Mouse (Mus musculus) hindbrain, embryonic 13.5 days (tissue): ENCODE data around the gene Vgf. TPM values are rescaled to one million over a fixed set of nuclear protein-coding genes. Genes with fewer than 3 reads are reported as not detected.
A peak's percentile ranks its signal among the peaks of the same experiment; 100 is the strongest.

Experiments used
- ATAC-seq: fragments of 200-750 bp; cut with Nextera tagmentation; 2 replicates; pipeline ENCODE4 v1.8.0; 2017; ENCODE audit warnings: moderate TSS enrichment; ENCODE audit not compliant: low FRiP score
- H3K27ac ChIP-seq: fragments of 300-500 bp; sonication (generic); 2 replicates; pipeline ENCODE4 v1.5.1; 2015; ENCODE audit warnings: inconsistent platforms, mild to moderate bottlenecking, moderate library complexity
- H3K27me3 ChIP-seq: fragments of 300-500 bp; sonication (generic); 2 replicates; pipeline ENCODE4 v1.6.1; 2015; ENCODE audit warnings: mild to moderate bottlenecking, inconsistent platforms
- H3K36me3 ChIP-seq: fragments of 300-500 bp; sonication (generic); 2 replicates; pipeline ENCODE4 v1.6.1; 2015; ENCODE audit warnings: mild to moderate bottlenecking, inconsistent platforms
- H3K4me1 ChIP-seq: fragments of 300-500 bp; sonication (generic); replicated peaks from 2 replicates; pipeline ENCODE4 v1.6.1; 2015; ENCODE audit warnings: inconsistent platforms
- H3K4me2 ChIP-seq: fragments of 300-500 bp; sonication (generic); 2 replicates; pipeline ENCODE4 v1.6.1; 2015; ENCODE audit warnings: inconsistent platforms, mild to moderate bottlenecking, moderate library complexity
- H3K4me3 ChIP-seq: fragments of 300-500 bp; sonication (generic); 2 replicates; pipeline ENCODE4 v1.5.1; 2015; ENCODE audit warnings: mild to moderate bottlenecking, inconsistent platforms
- H3K9ac ChIP-seq: fragments of 300-500 bp; sonication (generic); 2 replicates; pipeline ENCODE4 v1.6.1; 2015; ENCODE audit warnings: mild to moderate bottlenecking, inconsistent platforms
- H3K9me3 ChIP-seq: fragments of 300-500 bp; sonication (generic); 2 replicates; pipeline ENCODE4 v1.6.1; 2016; ENCODE audit warnings: inconsistent platforms
- WGBS: fragments of 180-500 bp; shearing (Covaris S2); methylation state at CpG from one replicate; pipeline ENCODE4 v1.1.7; 2015; 5-methylcytosine and 5-hydroxymethylcytosine counted together
- polyA plus RNA-seq: library from polyadenylated mRNA; unstranded; fragments of >200 nt; fragmentation: Nextera tagmentation; extraction: Ambion mirVana; gene quantifications from 2 replicates; pipeline ENCODE4 v1.2.1, GENCODE M21; 2015

The Vgf gene
- polyA plus RNA-seq, result 1.6 and 1.9 TPM in 2 replicates

DNA sequence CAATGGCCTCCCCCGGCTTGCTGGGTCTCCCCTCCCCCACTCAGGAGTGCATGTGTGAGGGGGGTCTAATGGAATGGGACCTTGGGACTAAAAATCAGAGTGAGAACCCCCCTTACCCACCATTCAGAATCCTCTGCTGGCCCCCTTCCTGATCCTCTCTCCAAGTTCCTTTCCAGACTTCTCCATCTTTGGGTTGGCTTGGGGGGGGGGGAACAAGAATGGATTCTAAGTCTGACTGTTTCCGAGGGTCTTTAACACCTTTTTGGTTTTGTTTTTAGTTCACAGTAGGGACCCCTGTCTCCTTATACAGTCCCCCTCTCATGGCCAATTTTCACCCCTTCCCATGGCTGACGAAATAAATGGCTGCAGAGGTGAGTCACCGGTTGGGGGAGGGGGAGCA, at the start of gene Vgf:
Gene Vgf (plus strand): TSS at position 301 of the 400 bp plus-strand sequence.
- H3K9ac ChIP-seq, result no peak within 1 kb of the TSS
- WGBS, result 26% methylated on average over 4 of the region's 4 CpGs
- peak within 1 kb of the TSS; percentile 47 for H3K4me2 ChIP-seq
- H3K4me3 ChIP-seq, result peak within 1 kb of the TSS; percentile 27
- peaks cover 35% of the 10 kb centered on the region for H3K4me1 ChIP-seq
- no peaks in the 10 kb centered on the region for H3K9me3 ChIP-seq
- H3K27me3 ChIP-seq, result peaks cover 80% of the 10 kb centered on the region
- no peaks in the 10 kb centered on the region for H3K36me3 ChIP-seq
- ATAC-seq, result no peak
- H3K27ac ChIP-seq, result no peak within 1 kb of the TSS

- 65% methylated on average over 4 of the region's 4 CpGs for WGBS
- H3K4me1 ChIP-seq, result no peaks in the 10 kb centered on the region
- no peak overlapping the region for H3K27ac ChIP-seq
- H3K4me2 ChIP-seq, result no peak overlapping the region
- H3K4me3 ChIP-seq, result no peak overlapping the region
- peaks cover 26% of the 10 kb centered on the region for H3K36me3 ChIP-seq
- no peaks in the 10 kb centered on the region for H3K27me3 ChIP-seq
- no peak for ATAC-seq
- no peak overlapping the region for H3K9ac ChIP-seq
- H3K9me3 ChIP-seq, result no peaks in the 10 kb centered on the region
Measured at GRCm38 (mm10) chr5:136977769-136978168, 48.4 kb upstream of the Vgf start.

DNA sequence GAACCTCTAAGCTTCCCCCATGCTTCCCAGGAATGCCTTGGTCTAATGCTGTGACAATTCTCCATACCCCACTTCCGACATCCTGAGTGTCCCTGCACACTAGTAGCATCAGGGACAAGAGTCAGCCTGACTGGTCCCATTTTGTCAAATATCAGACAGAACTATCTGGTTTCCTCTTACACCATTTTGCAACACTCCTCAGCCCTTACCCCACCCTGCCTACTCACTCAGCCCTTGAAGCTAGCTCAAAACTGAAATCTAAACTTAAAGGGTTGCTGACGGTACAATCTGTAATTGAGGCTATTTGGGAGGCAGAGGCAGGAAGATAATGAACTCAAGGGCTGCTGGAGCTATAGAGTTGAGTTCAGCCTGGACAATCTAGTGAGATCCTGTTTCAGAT, 46.4 kb upstream of the Vgf start:
- H3K36me3 ChIP-seq, result peaks cover 40% of the 10 kb centered on the region
- no peak overlapping the region for H3K9ac ChIP-seq
- no peak for ATAC-seq
- no peaks in the 10 kb centered on the region for H3K9me3 ChIP-seq
- WGBS, result 86% methylated on average over 2 of the region's 2 CpGs
- no peaks in the 10 kb centered on the region for H3K27me3 ChIP-seq
- 0 out of 2 replicates have a peak, but pooled peaks cover under 1% of the 10 kb centered on the region for H3K4me1 ChIP-seq
- no peak overlapping the region for H3K27ac ChIP-seq
- no peak overlapping the region for H3K4me2 ChIP-seq
- H3K4me3 ChIP-seq, result no peak overlapping the region

GRCm38 (mm10) chr5:136980974-136981373, 45.2 kb upstream of the Vgf start:
- no peak overlapping the region for H3K4me3 ChIP-seq
- H3K36me3 ChIP-seq, result peaks cover 40% of the 10 kb centered on the region
- WGBS, result 93% methylated on average over 8 of the region's 8 CpGs
- no peak overlapping the region for H3K4me2 ChIP-seq
- H3K27me3 ChIP-seq, result no peaks in the 10 kb centered on the region
- no peak overlapping the region for H3K27ac ChIP-seq
- no peak for ATAC-seq
- H3K9ac ChIP-seq, result no peak overlapping the region
- H3K9me3 ChIP-seq, result no peaks in the 10 kb centered on the region
- peaks cover 9% of the 10 kb centered on the region for H3K4me1 ChIP-seq

DNA sequence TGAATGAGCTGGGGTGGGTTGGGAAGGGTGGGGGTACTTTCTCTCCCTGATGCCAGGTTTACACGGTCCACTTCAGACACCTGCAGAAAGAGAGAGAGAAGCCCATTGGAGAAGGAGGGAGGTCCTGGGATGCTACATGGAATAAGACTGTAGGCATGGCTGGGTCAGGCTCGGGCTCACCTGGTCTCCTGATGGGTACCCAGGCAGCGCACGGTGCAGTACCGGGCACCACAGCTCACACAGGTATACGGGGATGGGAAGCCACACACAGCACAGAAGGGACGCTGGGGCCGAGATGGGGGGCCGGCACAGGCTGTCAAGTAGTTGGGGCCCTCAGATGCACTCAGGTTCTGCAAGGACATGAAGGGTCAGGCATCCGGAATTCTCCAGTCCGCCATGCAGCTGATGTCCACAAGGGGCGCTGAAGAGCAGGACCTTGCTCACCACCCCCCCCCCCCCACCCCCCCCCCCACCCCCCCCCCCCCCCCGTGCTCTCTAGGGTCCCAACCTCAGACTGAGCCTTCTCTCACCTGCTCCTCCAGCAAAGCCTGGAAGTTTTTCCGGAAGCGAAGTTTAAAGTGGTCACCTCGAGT, 43.8 kb upstream of the Vgf start:
- no peak overlapping the region for H3K9ac ChIP-seq
- ATAC-seq, result no peak
- no peaks in the 10 kb centered on the region for H3K9me3 ChIP-seq
- 73% methylated on average over 10 of the region's 16 CpGs for WGBS
- H3K4me2 ChIP-seq, result no peak overlapping the region
- peaks cover 40% of the 10 kb centered on the region for H3K36me3 ChIP-seq
- H3K4me1 ChIP-seq, result peaks cover 14% of the 10 kb centered on the region
- H3K4me3 ChIP-seq, result no peak overlapping the region
- H3K27me3 ChIP-seq, result no peaks in the 10 kb centered on the region
- H3K27ac ChIP-seq, result no peak overlapping the region

DNA sequence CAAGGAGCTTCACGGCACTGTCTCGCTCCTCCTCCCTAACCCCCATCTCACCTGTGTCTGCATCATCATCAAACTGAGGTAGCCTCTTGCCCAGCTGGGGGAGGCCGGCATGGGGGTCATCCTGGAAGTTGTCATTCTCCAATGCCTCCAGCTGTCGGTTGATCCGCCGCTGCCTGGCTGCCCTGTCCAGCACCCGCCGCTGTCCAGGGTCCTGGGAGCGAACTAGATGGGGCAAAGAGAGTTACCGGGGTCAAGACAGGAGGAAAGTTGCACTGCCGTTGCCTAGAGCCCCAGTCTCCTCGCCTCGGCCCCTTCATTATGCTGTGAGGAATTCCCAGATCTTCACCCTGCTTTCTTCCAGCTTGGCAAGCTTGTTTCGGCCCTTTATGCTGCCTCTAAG, 41.4 kb upstream of the Vgf start:
- WGBS, result 67% methylated on average over 14 of the region's 14 CpGs
- Histone ChIP-seq H3K36me3 (peaks cover 48% of the 10 kb centered on the region), H3K4me2 (no peak overlapping the region), H3K27ac (no peak overlapping the region), H3K4me3 (no peak overlapping the region), H3K27me3 (no peaks in the 10 kb centered on the region), H3K9ac (no peak overlapping the region), H3K9me3 (no peaks in the 10 kb centered on the region), H3K4me1 (peaks cover 30% of the 10 kb centered on the region)
- no peak for ATAC-seq

DNA sequence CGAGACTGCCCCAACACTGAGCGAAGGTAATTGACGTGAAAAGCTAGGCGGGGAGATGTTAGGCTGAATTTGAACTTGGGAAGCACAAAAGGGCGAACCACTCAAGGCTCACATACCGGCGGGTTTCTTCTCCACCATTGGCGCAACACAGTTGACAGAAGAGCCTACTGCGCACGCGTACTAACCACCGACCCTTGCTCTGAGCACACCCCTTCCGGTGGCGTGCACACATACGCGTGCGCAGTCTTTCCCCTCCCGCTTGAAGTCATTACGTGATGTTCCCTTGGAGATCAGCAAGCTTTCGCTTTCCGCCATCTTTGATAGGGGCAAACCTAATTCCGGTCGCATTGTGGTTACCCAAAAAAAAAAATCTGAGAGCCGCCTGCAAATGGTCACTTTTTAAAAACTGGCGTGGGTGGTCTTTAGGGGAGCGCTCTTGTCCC, 39.5 kb upstream of the Vgf start, which contains the start of gene Plod3:
Gene Plod3 (plus strand): TSS at position 325 of the 443 bp plus-strand sequence.
- peak within 1 kb of the TSS; percentile 93 for H3K4me2 ChIP-seq
- peak within 1 kb of the TSS; percentile 98 for H3K9ac ChIP-seq
- peak within 1 kb of the TSS; percentile 90 for H3K4me3 ChIP-seq
- peak within 1 kb of the TSS; percentile 96 for H3K27ac ChIP-seq
- under 1% methylated on average over 26 of the region's 26 CpGs for WGBS
- H3K9me3 ChIP-seq, result no peaks in the 10 kb centered on the region
- H3K4me1 ChIP-seq, result peaks cover 30% of the 10 kb centered on the region
- H3K36me3 ChIP-seq, result peaks cover 52% of the 10 kb centered on the region
- no peaks in the 10 kb centered on the region for H3K27me3 ChIP-seq
- peak; percentile 91 for ATAC-seq

DNA sequence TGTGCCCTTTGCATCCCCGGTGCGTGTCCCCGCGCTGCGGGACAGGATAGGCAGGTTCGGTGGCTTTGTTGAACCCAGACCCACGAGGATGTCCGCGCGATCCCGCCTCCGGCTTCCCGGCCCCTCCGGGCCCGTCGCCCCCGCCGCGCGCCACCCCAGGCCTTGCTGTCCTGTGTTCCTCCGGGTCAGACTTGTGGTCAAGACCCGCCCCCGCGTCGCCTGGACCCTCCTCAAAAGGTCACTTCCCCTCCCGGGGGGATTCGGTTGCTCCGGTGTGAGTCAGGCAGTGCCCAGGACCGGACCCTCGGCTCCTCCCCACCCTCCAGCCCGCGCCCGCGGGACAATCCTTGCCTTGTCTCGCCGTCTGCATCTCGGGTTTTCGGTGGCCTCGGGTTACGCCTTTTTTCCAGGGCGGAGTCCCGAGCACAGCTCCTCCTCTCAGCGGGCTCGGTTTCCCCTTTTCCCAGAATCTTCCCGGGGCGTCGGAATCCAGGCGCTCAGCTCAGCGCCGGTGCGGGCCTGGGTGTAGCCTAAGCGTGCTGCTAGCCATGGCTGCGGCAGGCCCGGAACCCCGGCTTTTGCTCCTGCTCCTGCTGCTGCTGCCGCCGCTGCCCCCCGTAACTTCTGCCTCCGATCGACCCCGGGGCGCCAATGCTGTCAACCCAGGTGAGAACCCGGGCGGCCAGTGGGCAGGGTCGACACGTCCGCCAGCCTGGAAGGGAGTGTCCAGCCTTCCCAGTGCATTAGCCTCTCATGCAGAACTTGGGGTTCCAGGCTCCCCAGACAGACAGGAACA, 38.9 kb upstream of the Vgf start:
- Histone ChIP-seq H3K4me1 (peaks cover 30% of the 10 kb centered on the region), H3K9me3 (no peaks in the 10 kb centered on the region), H3K4me3 (peak overlapping the region; percentile 90), H3K36me3 (peaks cover 53% of the 10 kb centered on the region), H3K27ac (peak overlapping the region; percentile 96), H3K9ac (peak overlapping the region; percentile 98), H3K27me3 (no peaks in the 10 kb centered on the region), H3K4me2 (peak overlapping the region; percentile 93)
- ATAC-seq, result peak; percentile 60
- under 1% methylated on average over 62 of the region's 67 CpGs for WGBS

GRCm38 (mm10) chr5:136987934-136988271, 38.3 kb upstream of the Vgf start, which contains the start of gene Znhit1:
Znhit1 (minus strand) TSS chr5:136988021.
- H3K27ac ChIP-seq, result peak within 1 kb of the TSS; percentile 96
- H3K36me3 ChIP-seq, result peaks cover 59% of the 10 kb centered on the region
- peak within 1 kb of the TSS; percentile 93 for H3K4me2 ChIP-seq
- ATAC-seq, result 0 out of 2 replicates have a peak, but pooled peaks have one; percentile 7
- H3K9me3 ChIP-seq, result no peaks in the 10 kb centered on the region
- WGBS, result 5% methylated on average over 12 of the region's 12 CpGs
- peak within 1 kb of the TSS; percentile 98 for H3K9ac ChIP-seq
- H3K27me3 ChIP-seq, result no peaks in the 10 kb centered on the region
- H3K4me1 ChIP-seq, result peaks cover 30% of the 10 kb centered on the region
- peak within 1 kb of the TSS; percentile 90 for H3K4me3 ChIP-seq

DNA sequence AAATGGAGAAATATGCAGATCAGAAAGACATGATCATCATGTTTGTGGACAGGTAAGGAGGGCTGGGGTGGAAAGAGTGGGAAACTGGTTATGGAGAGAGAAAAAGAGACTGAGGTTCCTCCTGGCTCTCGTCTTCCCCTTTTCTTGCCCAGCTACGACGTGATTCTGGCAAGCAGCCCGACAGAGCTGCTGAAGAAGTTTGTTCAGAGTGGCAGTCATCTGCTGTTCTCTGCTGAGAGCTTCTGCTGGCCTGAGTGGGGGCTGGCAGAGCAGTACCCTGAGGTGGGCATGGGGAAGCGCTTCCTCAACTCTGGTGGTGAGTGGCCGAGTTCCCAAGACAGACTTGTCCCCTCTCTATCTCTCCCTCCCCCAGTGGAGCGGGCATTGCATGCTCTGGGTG, 37.8 kb upstream of the Vgf start:
- WGBS, result 81% methylated on average over 7 of the region's 7 CpGs
- peak overlapping the region; percentile 90 for H3K4me3 ChIP-seq
- no peaks in the 10 kb centered on the region for H3K27me3 ChIP-seq
- peak overlapping the region; percentile 96; the same call in 1 of the 2 replicates for H3K27ac ChIP-seq
- H3K36me3 ChIP-seq, result peaks cover 63% of the 10 kb centered on the region
- H3K9ac ChIP-seq, result peak overlapping the region; percentile 98
- ATAC-seq, result no peak
- H3K4me2 ChIP-seq, result peak overlapping the region; percentile 93
- peaks cover 30% of the 10 kb centered on the region for H3K4me1 ChIP-seq
- no peaks in the 10 kb centered on the region for H3K9me3 ChIP-seq

GRCm38 (mm10) chr5:136989801-136990200, 36.4 kb upstream of the Vgf start:
- WGBS, result 94% methylated on average over 6 of the region's 6 CpGs
- Histone ChIP-seq H3K36me3 (peaks cover 63% of the 10 kb centered on the region), H3K4me1 (peaks cover 28% of the 10 kb centered on the region), H3K27ac (no peak overlapping the region), H3K4me3 (no peak overlapping the region), H3K27me3 (no peaks in the 10 kb centered on the region), H3K4me2 (no peak overlapping the region), H3K9ac (no peak overlapping the region), H3K9me3 (no peaks in the 10 kb centered on the region)
- no peak for ATAC-seq

- no peaks in the 10 kb centered on the region for H3K27me3 ChIP-seq
- no peak overlapping the region for H3K4me2 ChIP-seq
- no peak for ATAC-seq
- H3K9ac ChIP-seq, result no peak overlapping the region
- no peak overlapping the region for H3K27ac ChIP-seq
- no peaks in the 10 kb centered on the region for H3K9me3 ChIP-seq
- H3K36me3 ChIP-seq, result peaks cover 22% of the 10 kb centered on the region
- H3K4me1 ChIP-seq, result 0 out of 2 replicates have a peak, but pooled peaks cover 3% of the 10 kb centered on the region
- WGBS, result 71% methylated on average over 5 of the region's 5 CpGs
- H3K4me3 ChIP-seq, result no peak overlapping the region
Measured at GRCm38 (mm10) chr5:136999449-136999848, 26.7 kb upstream of the Vgf start.
